ENCODE assay signal across 18 mouse cellular contexts in the genomic region with DNA sequence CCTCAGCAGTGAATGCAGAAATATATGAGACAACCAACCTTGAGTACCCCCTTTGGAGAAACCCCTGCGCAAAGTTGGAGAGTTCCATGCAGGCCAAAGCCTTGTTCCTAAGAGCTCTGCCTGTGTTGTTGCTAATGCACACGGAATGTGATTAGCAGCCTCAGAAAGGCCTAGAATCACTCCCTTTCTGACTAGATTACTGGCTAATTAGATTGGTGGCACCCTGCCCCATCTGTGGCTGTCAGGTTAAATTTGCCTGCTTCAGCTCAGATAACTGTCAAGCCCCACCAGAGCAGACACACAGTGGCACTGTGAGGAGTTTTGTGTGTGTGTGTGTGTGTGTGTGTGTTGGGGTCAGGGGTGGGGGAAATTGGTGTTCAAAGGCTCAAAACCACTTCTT.
A peak's percentile ranks its signal among the peaks of the same experiment; 100 is the strongest.
DNase-seq lines count a peak whose midpoint lies in the region; ATAC-seq lines count a peak whose summit lies in the region.
"Had no signal": no experiment of that assay in that cellular context is flagged by ENCODE, and none has a peak within 500 bp of the region (broad histone marks: within the 10 kb centered on the region; RNA-seq: fewer than 3 reads in every experiment).

No protein-coding gene starts in this region.

- no peaks in the 10 kb centered on the region for H3K9me3 ChIP-seq in hindbrain, embryonic 15.5 days
- no peaks in the 10 kb centered on the region for H3K9me3 ChIP-seq in hindbrain, embryonic 10.5 days
- H3K9me3 ChIP-seq in midbrain, embryonic 14.5 days (ENCODE audit: control insufficient read depth, low read length): no peaks in the 10 kb centered on the region
- H3K9me3 ChIP-seq in midbrain, embryonic 16.5 days (replicated peaks; ENCODE audit: control insufficient read depth, low read length, poor library complexity, severe bottlenecking): no peaks in the 10 kb centered on the region
- H3K9me3 ChIP-seq: heart, embryonic 13.5 days; limb, embryonic 12.5 days; stomach, embryonic 15.5 days had no signal

- WGBS in hindbrain, embryonic 15.5 days: 72% methylated on average over 2 of the region's 2 CpGs
- 85% methylated on average over 2 of the region's 2 CpGs for WGBS in hindbrain, embryonic 10.5 days
- WGBS in midbrain, embryonic 14.5 days: 32% methylated on average over 2 of the region's 2 CpGs
- 44% methylated on average over 2 of the region's 2 CpGs for WGBS in midbrain, embryonic 16.5 days

- DNase-seq in cerebellum, postnatal 10 days: peak; percentile 85 to 88
- DNase-seq in cerebellum, adult 18-20 months: no peak
- no peak for DNase-seq in hindbrain, embryonic 10.5 days (ENCODE audit: low spot score)
- peak; percentile 56 for DNase-seq in midbrain, embryonic 14.5 days
- peak; percentile 32 for DNase-seq in retina, postnatal 7 days (ENCODE audit: low read depth, low spot score)
- no peak for DNase-seq in thymus, postnatal 4 days
- DNase-seq: cerebellum, adult 9-10 months; heart, postnatal 36 days; thymus, adult 2 months had no signal

- no peaks in the 10 kb centered on the region for H3K27me3 ChIP-seq in hindbrain, embryonic 15.5 days
- no peaks in the 10 kb centered on the region for H3K27me3 ChIP-seq in hindbrain, embryonic 10.5 days (ENCODE audit: insufficient read depth, poor library complexity, severe bottlenecking)
- no peaks in the 10 kb centered on the region for H3K27me3 ChIP-seq in midbrain, embryonic 14.5 days (ENCODE audit: control insufficient read depth, insufficient read depth, low read length)
- peaks cover 2% of the 10 kb centered on the region; the same call in 1 of the 2 replicates for H3K27me3 ChIP-seq in midbrain, embryonic 16.5 days (ENCODE audit: control insufficient read depth, insufficient read depth, low read depth, low read length)
- H3K27me3 ChIP-seq: heart, embryonic 13.5 days; limb, embryonic 12.5 days; Patski; stomach, embryonic 15.5 days had no signal

- H3K27ac ChIP-seq in hindbrain, embryonic 15.5 days (replicated peaks): no peak overlapping the region
- no peak overlapping the region for H3K27ac ChIP-seq in hindbrain, embryonic 10.5 days
- H3K27ac ChIP-seq in midbrain, embryonic 14.5 days (replicated peaks; ENCODE audit: low read depth, low read length): no peak overlapping the region
- H3K27ac ChIP-seq in midbrain, embryonic 16.5 days (ENCODE audit: low read length): no peak overlapping the region
- H3K27ac ChIP-seq: heart, embryonic 13.5 days; kidney, postnatal 0 days; limb, embryonic 12.5 days; stomach, embryonic 15.5 days had no signal

- no peak overlapping the region for H3K4me3 ChIP-seq in hindbrain, embryonic 15.5 days
- no peak overlapping the region for H3K4me3 ChIP-seq in hindbrain, embryonic 10.5 days
- no peak overlapping the region for H3K4me3 ChIP-seq in midbrain, embryonic 14.5 days (replicated peaks; ENCODE audit: low read depth, low read length)
- no peak overlapping the region for H3K4me3 ChIP-seq in midbrain, embryonic 16.5 days (ENCODE audit: low read depth, low read length)
- H3K4me3 ChIP-seq: heart, embryonic 13.5 days; limb, embryonic 12.5 days; stomach, embryonic 15.5 days had no signal

- H3K4me1 ChIP-seq in hindbrain, embryonic 15.5 days (replicated peaks): no peaks in the 10 kb centered on the region
- H3K4me1 ChIP-seq in hindbrain, embryonic 10.5 days (replicated peaks): peaks cover 8% of the 10 kb centered on the region; the same call in 1 of the 2 replicates
- no peaks in the 10 kb centered on the region for H3K4me1 ChIP-seq in midbrain, embryonic 14.5 days (ENCODE audit: control insufficient read depth, insufficient read depth, low read length)
- H3K4me1 ChIP-seq in midbrain, embryonic 16.5 days (ENCODE audit: control insufficient read depth, insufficient read depth, low read length): no peaks in the 10 kb centered on the region

- H3K36me3 ChIP-seq in hindbrain, embryonic 15.5 days: no peaks in the 10 kb centered on the region
- H3K36me3 ChIP-seq in hindbrain, embryonic 10.5 days: no peaks in the 10 kb centered on the region
- no peaks in the 10 kb centered on the region for H3K36me3 ChIP-seq in midbrain, embryonic 14.5 days (ENCODE audit: control insufficient read depth, insufficient read depth, low read length)
- no peaks in the 10 kb centered on the region for H3K36me3 ChIP-seq in midbrain, embryonic 16.5 days (ENCODE audit: control insufficient read depth, insufficient read depth, low read length)
- H3K36me3 ChIP-seq: heart, embryonic 13.5 days; limb, embryonic 12.5 days; stomach, embryonic 15.5 days had no signal

- no peak overlapping the region for H3K4me2 ChIP-seq in hindbrain, embryonic 15.5 days
- H3K4me2 ChIP-seq in midbrain, embryonic 14.5 days (ENCODE audit: low read length): no peak overlapping the region
- no peak overlapping the region for H3K4me2 ChIP-seq in midbrain, embryonic 16.5 days (ENCODE audit: low read length)
- H3K4me2 ChIP-seq: heart, embryonic 13.5 days; limb, embryonic 12.5 days; stomach, embryonic 15.5 days had no signal

- no peak overlapping the region for H3K9ac ChIP-seq in hindbrain, embryonic 15.5 days
- no peak overlapping the region for H3K9ac ChIP-seq in midbrain, embryonic 14.5 days (replicated peaks; ENCODE audit: low read length)
- H3K9ac ChIP-seq in midbrain, embryonic 16.5 days (ENCODE audit: low read depth, low read length): no peak overlapping the region
- H3K9ac ChIP-seq: heart, embryonic 13.5 days; limb, embryonic 12.5 days; stomach, embryonic 15.5 days had no signal

- peak; percentile 34; the same call in 1 of the 2 replicates for ATAC-seq in hindbrain, embryonic 15.5 days (ENCODE audit: low FRiP score, low read depth)
- no peak; the same call in 1 of the 2 replicates for ATAC-seq in midbrain, embryonic 14.5 days (ENCODE audit: low FRiP score, low TSS enrichment)
- no peak for ATAC-seq in midbrain, embryonic 16.5 days
- ATAC-seq: activated CD4-positive, CD25-positive, alpha-beta regulatory T cell, adult 4 months; intestine, postnatal 0 days; Patski had no signal

Comparison
In these comparisons a context has a peak if more than half of its experiments do, and no peak if none do; other contexts are left out.
1. DNase-seq: peak in cerebellum, postnatal 10 days (2 of 2), midbrain, embryonic 14.5 days (single experiment) and retina, postnatal 7 days (single experiment); none in cerebellum, adult 18-20 months (0 of 2), hindbrain, embryonic 10.5 days (single experiment) and thymus, postnatal 4 days (single experiment).